Comparison of ENCODE assay signal across 1 mouse cellular context in the genomic region with DNA sequence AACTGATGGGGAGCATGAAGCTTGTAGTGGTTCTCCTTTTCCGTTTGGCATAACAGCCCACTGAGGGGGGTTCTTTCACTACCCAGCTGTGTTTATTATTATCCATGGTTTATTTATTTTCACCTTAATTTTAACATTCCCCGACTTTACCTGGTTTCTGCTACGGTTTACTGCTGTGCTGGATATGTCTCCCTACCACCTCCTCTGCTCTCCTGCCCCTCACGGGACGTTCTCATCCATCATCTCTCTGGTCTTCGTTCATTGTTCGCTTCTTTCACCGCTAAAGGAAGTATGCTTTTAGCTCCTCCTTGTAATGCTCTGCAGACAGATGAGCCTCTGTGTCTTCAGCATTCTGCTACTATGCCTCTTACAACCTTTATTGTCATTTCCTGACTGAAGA.
TF ChIP-seq lines count a peak whose summit lies in the region.

No protein-coding gene starts in this region.

TF ChIP-seq in CH12.LX, 34 proteins besides CTCF, POLR2A, EP300 and RAD21:
- 0 out of 2 replicates have a peak, but pooled peaks have one; percentile 40 for TF ChIP-seq TBP (conservative IDR thresholded peaks at IDR 0.05; ENCODE audit: low read depth, low read length)
- peak; percentile 58 for TF ChIP-seq BHLHE40 (IDR thresholded peaks at IDR 0.05; ENCODE audit: low read depth, low read length)
- no peak for TF ChIP-seq ZNF384 (IDR thresholded peaks at IDR 0.05; ENCODE audit: low read depth, low read length)
- no peak for TF ChIP-seq CHD2 (IDR thresholded peaks at IDR 0.05; ENCODE audit: low read length)
- no peak for TF ChIP-seq NRF1 (IDR thresholded peaks at IDR 0.05; ENCODE audit: low read depth, low read length)
- TF ChIP-seq IRF4 (IDR thresholded peaks at IDR 0.05; ENCODE audit: low read depth, low read length): no peak
